Mouse (Mus musculus) forebrain, postnatal 0 days (tissue): ENCODE results near the gene Hsf2. TPM values are rescaled to one million over a fixed set of nuclear protein-coding genes. Genes with fewer than 3 reads are reported as not detected.

Source experiments
- ATAC-seq: fragments of 200-750 bp; cut with Nextera tagmentation; 2 replicates; pipeline ENCODE4 v1.8.0; 2017; ENCODE audit warnings: mild to moderate bottlenecking, moderate library complexity
- DNase-seq: peaks from one replicate; pipeline ENCODE4 v3.0.0-alpha.2; 2015
- H3K27ac ChIP-seq: fragments of 300-500 bp; sonication (generic); 2 replicates; pipeline ENCODE4 v1.5.1; 2014; ENCODE audit warnings: low read depth, mild to moderate bottlenecking, antibody characterized with exemption, low read length, moderate library complexity, mixed read lengths
- H3K27me3 ChIP-seq: fragments of 300-500 bp; sonication (generic); 2 replicates; pipeline ENCODE4 v1.6.1; 2014; ENCODE audit warnings: mild to moderate bottlenecking, low read length, mixed read lengths; ENCODE audit not compliant: insufficient read depth
- H3K36me3 ChIP-seq: fragments of 300-500 bp; sonication (generic); 2 replicates; pipeline ENCODE4 v1.6.1; 2014; ENCODE audit warnings: mild to moderate bottlenecking, moderate library complexity; ENCODE audit not compliant: insufficient read depth
- H3K4me1 ChIP-seq: fragments of 300-500 bp; sonication (generic); 2 replicates; pipeline ENCODE4 v1.6.1; 2014; ENCODE audit warnings: antibody characterized with exemption; ENCODE audit not compliant: insufficient read depth
- H3K4me2 ChIP-seq: fragments of 300-500 bp; sonication (generic); 2 replicates; pipeline ENCODE4 v1.6.1; 2014; ENCODE audit warnings: low read depth, mild to moderate bottlenecking, moderate library complexity
- H3K4me3 ChIP-seq: fragments of 300-500 bp; sonication (generic); 2 replicates; pipeline ENCODE4 v1.5.1; 2014; ENCODE audit warnings: low read depth, low read length, mixed read lengths
- H3K9ac ChIP-seq: fragments of 300-500 bp; sonication (generic); 2 replicates; pipeline ENCODE4 v1.6.1; 2014; ENCODE audit warnings: mild to moderate bottlenecking
- H3K9me3 ChIP-seq: fragments of 300-500 bp; sonication (generic); 2 replicates; pipeline ENCODE4 v1.6.1; 2016; ENCODE audit warnings: low read length
- CTCF ChIP-seq: sonication (generic); IDR thresholded peaks from 2 replicates; pipeline ENCODE4 v1.5.1; 2016; ENCODE audit warnings: antibody characterized with exemption, control low read depth, low read depth
- WGBS: fragments of 180-500 bp; shearing (Covaris S2); extraction: QIAGEN DNeasy Blood & Tissue Kit; methylation state at CpG from one replicate; pipeline ENCODE4 v1.1.7; 2014; 5-methylcytosine and 5-hydroxymethylcytosine counted together
- polyA plus RNA-seq: library from polyadenylated mRNA; unstranded; fragments of >200 nt; fragmentation: Nextera tagmentation; extraction: Ambion mirVana; gene quantifications from 2 replicates; pipeline ENCODE4 v1.2.1, GENCODE M21; 2015
- total RNA-seq: library from RNA; depleted of rRNA; stranded (reverse); fragments of >200 nt; gene quantifications from 2 replicates; pipeline ENCODE4 v1.2.3, GENCODE M21; 2014; rRNA removed

Gene Hsf2
- total RNA-seq: 48.0 and 57.7 TPM in 2 replicates
- polyA plus RNA-seq: 44.6 and 47.9 TPM in 2 replicates

DNA sequence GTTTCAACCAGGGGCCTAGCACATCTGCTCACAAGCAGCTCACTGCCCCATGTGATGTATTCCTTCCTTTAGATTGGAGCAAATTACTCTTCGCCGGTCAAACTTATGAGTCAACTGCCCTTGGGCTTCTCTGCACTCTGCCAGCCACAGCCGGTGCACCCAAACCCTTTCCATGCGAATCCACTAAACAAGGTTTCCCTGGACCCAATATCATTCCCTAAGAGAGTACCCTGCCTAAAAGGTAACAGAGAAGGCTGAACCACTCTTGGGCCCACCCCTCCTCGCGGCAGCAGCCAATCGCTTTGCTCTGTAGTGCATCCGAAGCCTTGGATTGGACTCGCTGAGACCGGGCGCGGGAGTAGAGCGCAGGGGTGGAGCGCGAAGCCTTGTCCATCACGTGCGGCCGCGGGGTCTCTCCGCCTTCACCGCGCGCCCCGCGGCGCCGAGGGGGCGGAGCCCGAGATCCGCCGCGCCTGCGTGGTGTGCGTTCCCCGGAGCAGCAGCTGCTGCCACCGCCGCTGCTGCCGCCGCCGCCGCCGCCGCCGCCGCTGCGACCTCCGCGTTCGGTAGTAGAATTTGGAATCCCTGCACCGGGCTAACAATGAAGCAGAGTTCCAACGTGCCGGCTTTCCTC, at the start of gene Hsf2:
TSS of gene Hsf2 (plus strand) at position 478 of the 634 bp plus-strand sequence.
- Histone ChIP-seq H3K4me3 (peak within 1 kb of the TSS; percentile 98), H3K4me1 (peaks cover 11% of the 10 kb centered on the region; the same call in 1 of the 2 replicates), H3K36me3 (no peaks in the 10 kb centered on the region), H3K9ac (peak within 1 kb of the TSS; percentile 91), H3K4me2 (peak within 1 kb of the TSS; percentile 50), H3K27ac (peak within 1 kb of the TSS; percentile 96), H3K27me3 (no peaks in the 10 kb centered on the region), H3K9me3 (no peaks in the 10 kb centered on the region)
- TF ChIP-seq CTCF: no peak
- WGBS: 1% methylated on average over 52 of the region's 52 CpGs
- ATAC-seq (peak; percentile 99), DNase-seq (peak; percentile 99)

DNA sequence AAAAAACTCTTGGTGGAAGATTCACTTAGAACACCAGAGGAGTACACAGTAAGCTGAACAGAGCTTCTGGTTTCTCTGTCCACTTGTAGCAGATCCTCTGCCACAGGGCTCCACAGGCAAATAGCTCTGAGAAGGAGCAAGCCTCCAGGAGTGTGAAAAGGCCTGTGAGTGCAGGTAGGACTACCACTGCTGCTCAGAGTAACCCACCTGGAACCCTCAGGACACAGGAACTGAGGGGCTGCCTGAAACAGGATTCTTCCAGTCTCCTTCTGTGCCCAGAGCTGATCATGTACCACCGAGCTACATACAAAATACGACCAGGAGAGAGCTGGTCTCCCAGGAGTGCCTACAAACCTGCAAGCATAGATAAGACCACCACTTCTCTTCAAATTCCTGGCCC, 48.3 kb upstream of the Hsf2 start:
- no peak overlapping the region for H3K4me2 ChIP-seq
- H3K9ac ChIP-seq: no peak overlapping the region
- ATAC-seq: no peak; the same call in 1 of the 2 replicates
- H3K4me3 ChIP-seq: no peak overlapping the region
- 83% methylated on average over 2 of the region's 2 CpGs for WGBS
- no peak for DNase-seq
- H3K36me3 ChIP-seq: no peaks in the 10 kb centered on the region
- TF ChIP-seq CTCF: no peak
- H3K9me3 ChIP-seq: no peaks in the 10 kb centered on the region
- no peak overlapping the region for H3K27ac ChIP-seq
- no peaks in the 10 kb centered on the region for H3K27me3 ChIP-seq
- no peaks in the 10 kb centered on the region for H3K4me1 ChIP-seq

DNA sequence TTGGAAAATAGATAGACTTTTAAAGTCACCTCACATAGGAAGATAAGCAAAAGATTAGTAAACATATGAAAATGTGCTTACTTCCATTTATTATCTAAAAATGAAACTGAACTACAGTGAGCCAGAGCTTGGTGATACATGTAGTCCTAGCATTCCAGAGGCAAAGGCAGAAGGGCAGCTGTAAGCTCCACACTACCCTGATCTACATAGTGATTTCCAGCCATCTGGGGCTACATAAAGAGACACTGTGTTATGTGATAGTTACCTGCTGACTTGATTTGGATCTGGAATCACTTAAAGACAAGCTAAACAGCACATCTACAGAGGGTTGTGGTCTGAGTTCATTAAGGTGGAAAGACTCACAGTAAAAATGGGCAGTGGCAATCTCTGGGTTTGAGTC, 45.1 kb upstream of the Hsf2 start:
- Histone ChIP-seq H3K36me3 (no peaks in the 10 kb centered on the region), H3K4me3 (no peak overlapping the region), H3K9me3 (no peaks in the 10 kb centered on the region), H3K27me3 (no peaks in the 10 kb centered on the region), H3K27ac (no peak overlapping the region), H3K4me2 (no peak overlapping the region), H3K4me1 (no peaks in the 10 kb centered on the region), H3K9ac (no peak overlapping the region)
- TF ChIP-seq CTCF: no peak
- no peak for ATAC-seq
- DNase-seq: no peak

DNA sequence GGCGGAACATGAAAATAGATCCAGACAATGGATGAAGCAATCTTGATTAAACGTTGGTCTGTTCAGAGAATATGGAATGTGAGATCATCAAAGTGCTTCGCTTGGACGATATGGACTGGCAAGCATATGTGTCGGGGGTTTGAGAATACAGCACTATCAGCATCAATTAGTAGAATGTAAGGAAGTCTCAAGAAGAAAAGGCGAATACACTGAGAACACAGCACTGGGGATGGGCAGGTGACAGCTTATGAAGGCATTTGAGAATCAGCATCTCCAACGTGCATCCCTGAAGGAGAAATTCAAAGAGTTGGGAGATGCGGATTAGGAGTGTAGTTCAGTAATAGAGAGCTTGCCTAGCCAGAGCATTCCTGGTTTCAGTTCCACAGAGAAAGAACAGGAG, 41.8 kb upstream of the Hsf2 start:
- Histone ChIP-seq H3K27ac (no peak overlapping the region), H3K4me1 (no peaks in the 10 kb centered on the region), H3K9me3 (no peaks in the 10 kb centered on the region), H3K27me3 (no peaks in the 10 kb centered on the region), H3K36me3 (no peaks in the 10 kb centered on the region), H3K4me3 (no peak overlapping the region), H3K4me2 (no peak overlapping the region), H3K9ac (no peak overlapping the region)
- no peak for ATAC-seq
- TF ChIP-seq CTCF: no peak
- WGBS: 76% methylated on average over 8 of the region's 8 CpGs
- DNase-seq: no peak

DNA sequence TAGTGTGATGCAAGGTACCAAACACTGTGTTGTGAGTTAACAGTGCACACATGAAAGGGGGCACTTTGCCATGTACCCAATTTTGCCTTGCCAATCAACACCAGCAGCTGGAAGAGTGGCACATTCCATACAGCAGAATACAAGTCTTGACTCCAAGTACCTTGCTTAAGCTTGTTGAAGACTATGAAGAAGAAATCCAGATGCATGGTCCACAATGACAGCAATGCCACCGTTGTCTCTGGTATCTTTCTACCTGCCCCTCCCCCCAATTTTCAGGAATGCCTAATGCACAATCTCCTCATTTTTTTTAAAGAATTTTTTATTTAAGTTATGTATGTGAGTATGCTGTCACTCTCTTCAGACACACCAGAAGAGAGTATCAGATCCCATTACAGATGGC, 40.5 kb upstream of the Hsf2 start:
- H3K4me3 ChIP-seq: no peak overlapping the region
- no peak for DNase-seq
- no peak for TF ChIP-seq CTCF
- ATAC-seq: no peak
- no peaks in the 10 kb centered on the region for H3K27me3 ChIP-seq
- H3K36me3 ChIP-seq: no peaks in the 10 kb centered on the region
- no peaks in the 10 kb centered on the region for H3K9me3 ChIP-seq
- H3K4me1 ChIP-seq: no peaks in the 10 kb centered on the region
- no peak overlapping the region for H3K27ac ChIP-seq
- H3K4me2 ChIP-seq: no peak overlapping the region
- H3K9ac ChIP-seq: no peak overlapping the region
- 88% methylated on average over 1 of the region's 1 CpGs for WGBS

DNA sequence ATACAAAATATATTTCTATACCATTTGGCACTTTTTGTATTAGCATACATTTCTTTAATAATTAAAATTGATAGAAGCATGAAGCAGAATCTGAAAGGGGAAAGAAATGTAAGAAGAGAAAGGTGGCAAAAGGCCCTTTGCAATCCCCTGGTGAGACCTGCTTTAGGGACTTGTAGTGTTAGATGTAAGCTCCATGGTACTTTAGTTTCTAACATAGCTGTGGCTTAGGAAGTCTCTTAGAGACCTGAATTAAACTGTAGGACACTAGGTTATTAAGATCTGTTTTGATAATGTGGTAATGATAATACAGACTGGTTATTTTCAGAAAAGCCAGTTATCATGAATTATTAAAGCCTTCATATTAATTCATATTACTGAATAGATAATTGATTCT, 38.5 kb upstream of the Hsf2 start:
- TF ChIP-seq CTCF: no peak
- no peak overlapping the region for H3K4me2 ChIP-seq
- no peaks in the 10 kb centered on the region for H3K27me3 ChIP-seq
- peak overlapping the region; percentile 4; the same call in 1 of the 2 replicates for H3K4me3 ChIP-seq
- H3K9ac ChIP-seq: no peak overlapping the region
- ATAC-seq (peak; percentile 15; the same call in 1 of the 2 replicates), DNase-seq (no peak)
- no peaks in the 10 kb centered on the region for H3K36me3 ChIP-seq
- H3K4me1 ChIP-seq: no peaks in the 10 kb centered on the region
- H3K9me3 ChIP-seq: no peaks in the 10 kb centered on the region
- H3K27ac ChIP-seq: no peak overlapping the region

DNA sequence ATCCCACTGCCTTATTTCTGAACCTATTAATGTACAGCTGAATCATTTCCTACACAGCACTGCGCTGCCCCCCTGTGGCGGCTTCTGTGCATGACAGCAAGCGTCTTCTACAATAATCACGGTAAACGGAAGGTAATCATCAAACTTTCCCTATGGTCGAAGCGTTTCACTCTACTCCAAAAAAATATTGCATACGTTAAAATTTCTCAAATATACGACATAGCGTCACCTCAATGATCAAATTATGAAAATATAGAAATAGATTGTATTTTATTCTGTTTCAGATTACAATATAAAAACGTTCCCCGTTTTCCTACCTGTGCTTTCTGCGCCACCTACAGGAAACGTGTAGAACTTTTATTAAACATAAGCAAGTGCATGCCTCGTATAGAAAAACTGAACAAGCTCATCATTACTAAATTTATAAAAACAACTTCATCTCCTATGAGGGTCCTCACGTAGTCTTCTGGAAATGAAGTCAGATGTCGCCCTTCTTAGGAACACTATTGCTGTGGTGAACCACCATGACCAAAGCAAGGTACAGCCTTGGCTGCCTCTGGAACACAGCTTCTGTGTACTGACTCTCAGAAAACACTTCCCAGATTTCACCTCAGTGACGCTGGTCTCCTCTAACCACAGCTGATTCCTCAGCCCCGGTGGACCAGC, 38.0 kb upstream of the Hsf2 start:
- 5% methylated on average over 19 of the region's 19 CpGs for WGBS
- TF ChIP-seq CTCF: peak; percentile 82
- peak overlapping the region; percentile 9; the same call in 1 of the 2 replicates for H3K4me2 ChIP-seq
- no peaks in the 10 kb centered on the region for H3K27me3 ChIP-seq
- ATAC-seq (peak; percentile 76; the same call in 1 of the 2 replicates), DNase-seq (peak; percentile 90)
- H3K4me3 ChIP-seq: peak overlapping the region; percentile 4; the same call in 1 of the 2 replicates
- no peaks in the 10 kb centered on the region for H3K9me3 ChIP-seq
- H3K4me1 ChIP-seq: no peaks in the 10 kb centered on the region
- no peak overlapping the region for H3K9ac ChIP-seq
- H3K27ac ChIP-seq: no peak overlapping the region
- no peaks in the 10 kb centered on the region for H3K36me3 ChIP-seq
